Mouse (Mus musculus): Measurements from ENCODE around the gene Hoxd10. TPM values are rescaled to one million over a fixed set of nuclear protein-coding genes. Genes with fewer than 3 reads are reported as not detected.
A peak's percentile ranks its signal among the peaks of the same experiment; 100 is the strongest.

Gene Hoxd10
- polyA plus RNA-seq, 1 experiment from 2014 or later, result not detected

GRCm38 (mm10) chr2:74738623-74739475 lies 47.1 kb downstream of the Hoxd10 start:
- H3K27ac ChIP-seq, result no peak overlapping the region
- no peak for ATAC-seq (replicated peaks; ENCODE audit: insufficient number of reproducible peaks, insufficient read depth, low FRiP score, low read depth)

DNA sequence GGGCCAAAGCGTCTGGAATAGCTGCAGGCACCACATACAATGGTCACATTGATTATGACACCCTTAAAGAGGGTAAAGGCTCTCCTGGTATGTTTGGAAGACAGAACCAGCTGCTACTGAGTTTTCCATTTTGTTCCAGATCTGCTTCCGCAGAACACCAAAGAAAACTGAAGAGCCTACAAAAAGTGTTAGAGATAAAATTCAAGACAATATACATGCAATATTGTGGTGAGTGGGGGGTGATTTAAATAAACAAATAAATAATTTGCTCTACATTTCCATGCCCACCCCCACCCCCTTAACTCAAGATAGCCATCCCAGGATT lies 47.7 kb downstream of the Hoxd10 start:
- H3K9me3 ChIP-seq (replicated peaks), result no peaks in the 10 kb centered on the region
- H3K27ac ChIP-seq, result no peak overlapping the region
- 16% methylated on average over 2 of the region's 2 CpGs for WGBS
- ATAC-seq (replicated peaks; ENCODE audit: insufficient number of reproducible peaks, insufficient read depth, low FRiP score, low read depth), result no peak
- H3K27me3 ChIP-seq, result peaks cover 98% of the 10 kb centered on the region
- H3K4me3 ChIP-seq, result no peak overlapping the region
- H3K36me3 ChIP-seq, result no peaks in the 10 kb centered on the region
- H3K9ac ChIP-seq, result no peak overlapping the region
- H3K4me1 ChIP-seq (replicated peaks), result peaks cover 14% of the 10 kb centered on the region
- H3K4me2 ChIP-seq, result no peak overlapping the region

More at GRCm38 (mm10) chr2:74738623-74739475, 47.1 kb downstream of the Hoxd10 start:
- Histone ChIP-seq H3K9ac (no peak overlapping the region), H3K4me3 (no peak overlapping the region), H3K27me3 (peaks cover 98% of the 10 kb centered on the region), H3K36me3 (no peaks in the 10 kb centered on the region), H3K4me2 (no peak overlapping the region), H3K9me3 (replicated peaks) (no peaks in the 10 kb centered on the region), H3K4me1 (replicated peaks) (peaks cover 14% of the 10 kb centered on the region)
- WGBS, result 2% methylated on average over 20 of the region's 20 CpGs

- Histone ChIP-seq H3K36me3 (no peaks in the 10 kb centered on the region), H3K4me3 (no peak overlapping the region), H3K9ac (no peak overlapping the region), H3K27ac (no peak overlapping the region), H3K4me2 (peak overlapping the region; percentile 39; the same call in 1 of the 2 replicates), H3K27me3 (peaks cover 98% of the 10 kb centered on the region), H3K9me3 (replicated peaks) (no peaks in the 10 kb centered on the region), H3K4me1 (replicated peaks) (peaks cover 14% of the 10 kb centered on the region)
- no peak for ATAC-seq (replicated peaks; ENCODE audit: insufficient number of reproducible peaks, insufficient read depth, low FRiP score, low read depth)
- WGBS, result 5% methylated on average over 14 of the region's 14 CpGs
Observed at GRCm38 (mm10) chr2:74739869-74740268, 48.1 kb downstream of the Hoxd10 start.

GRCm38 (mm10) chr2:74740311-74741091 lies 48.8 kb downstream of the Hoxd10 start:
- Histone ChIP-seq H3K4me1 (replicated peaks) (peaks cover 12% of the 10 kb centered on the region), H3K27me3 (peaks cover 98% of the 10 kb centered on the region), H3K4me3 (peak overlapping the region; percentile 17), H3K27ac (no peak overlapping the region), H3K9me3 (replicated peaks) (no peaks in the 10 kb centered on the region), H3K36me3 (no peaks in the 10 kb centered on the region), H3K4me2 (peak overlapping the region; percentile 39; the same call in 1 of the 2 replicates), H3K9ac (no peak overlapping the region)
- ATAC-seq (replicated peaks; ENCODE audit: insufficient number of reproducible peaks, insufficient read depth, low FRiP score, low read depth), result no peak
- 2% methylated on average over 43 of the region's 43 CpGs for WGBS

DNA sequence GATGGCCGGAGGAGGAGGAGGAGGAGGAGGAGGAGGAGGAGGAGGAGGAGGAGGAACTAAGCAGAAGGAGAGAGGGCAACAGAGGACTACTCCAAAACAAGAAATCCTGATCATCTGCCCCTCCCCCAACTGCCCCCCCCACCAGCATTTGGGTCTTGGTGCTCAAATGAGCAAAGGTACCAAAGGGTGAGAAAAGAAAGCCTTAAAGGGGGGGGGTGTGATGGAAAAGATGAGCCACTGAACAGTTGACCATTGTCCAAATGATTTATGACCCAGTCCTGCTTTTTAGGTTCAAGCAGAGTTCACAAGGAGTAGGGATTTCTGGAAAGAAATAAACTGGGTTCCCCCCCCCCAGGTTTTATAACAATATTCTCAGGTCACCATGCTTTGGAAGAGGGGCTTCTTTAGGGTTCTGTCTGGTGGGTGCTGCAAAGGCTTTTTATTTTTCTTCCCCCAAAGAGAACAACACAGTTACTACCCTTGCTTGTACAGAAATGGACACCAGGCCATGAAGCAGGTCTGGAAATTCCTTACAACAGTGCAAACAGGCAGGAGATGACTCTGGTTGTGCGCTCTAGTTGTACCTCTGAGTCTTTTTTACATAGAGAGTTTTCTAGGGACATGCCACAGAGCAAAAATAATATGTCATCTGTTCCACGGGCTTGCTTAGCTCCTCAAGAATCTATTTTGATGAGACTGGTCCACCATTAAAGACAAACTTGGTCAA lies 49.7 kb downstream of the Hoxd10 start:
- Histone ChIP-seq H3K27ac (no peak overlapping the region), H3K27me3 (peaks cover 98% of the 10 kb centered on the region), H3K4me1 (replicated peaks) (peaks cover 6% of the 10 kb centered on the region), H3K9ac (no peak overlapping the region), H3K4me3 (no peak overlapping the region), H3K4me2 (no peak overlapping the region), H3K9me3 (replicated peaks) (no peaks in the 10 kb centered on the region), H3K36me3 (no peaks in the 10 kb centered on the region)
- ATAC-seq (replicated peaks; ENCODE audit: insufficient number of reproducible peaks, insufficient read depth, low FRiP score, low read depth), result no peak
- WGBS, result 49% methylated on average over 2 of the region's 3 CpGs

- H3K9ac ChIP-seq, result no peak overlapping the region
- peaks cover 98% of the 10 kb centered on the region for H3K27me3 ChIP-seq
- no peak for ATAC-seq (replicated peaks; ENCODE audit: insufficient number of reproducible peaks, insufficient read depth, low FRiP score, low read depth)
Observed at GRCm38 (mm10) chr2:74741979-74742277, 50.2 kb downstream of the Hoxd10 start.

More at GRCm38 (mm10) chr2:74741979-74742277, 50.2 kb downstream of the Hoxd10 start:
- Histone ChIP-seq H3K27ac (no peak overlapping the region), H3K36me3 (no peaks in the 10 kb centered on the region), H3K4me2 (no peak overlapping the region), H3K4me1 (replicated peaks) (peaks cover 11% of the 10 kb centered on the region), H3K9me3 (replicated peaks) (no peaks in the 10 kb centered on the region), H3K4me3 (no peak overlapping the region)

MicroRNA genes within 50 kb of the gene (microRNA counts, 519-probe panel; counts per million panel counts)
- 2,089 counts per million, percentile 27 among the panel's probes with 10 or more counts for microRNA mmu-miR-10b

Small RNA genes within 50 kb of the gene (microRNA-seq; reads per million reads assigned to microRNA genes)
- not detected for gene Gm44463
- gene Mir10b, result 2,660 reads per million, percentile 86 among the genes with 10 or more reads in this experiment

Other genes with a start within 250 kb of the Hoxd10 start
- 15.3 and 15.9 TPM in 2 replicates for gene Lnpk, start 112.5 kb upstream of the Hoxd10 start, polyA plus RNA-seq (2015; fragmentation: Nextera tagmentation; extraction: Ambion mirVana)
- gene Evx2, start 32.4 kb upstream of the Hoxd10 start, polyA plus RNA-seq (2015; fragmentation: Nextera tagmentation; extraction: Ambion mirVana), result not detected in 2 replicates
- gene Hoxd13, start 23.6 kb upstream of the Hoxd10 start, polyA plus RNA-seq (2015; fragmentation: Nextera tagmentation; extraction: Ambion mirVana), result 0.14 TPM in 1 of 2 replicates, not detected in the other
- 0.10 TPM in 1 of 2 replicates, not detected in the other for gene Hoxd12, start 16.9 kb upstream of the Hoxd10 start, polyA plus RNA-seq (2015; fragmentation: Nextera tagmentation; extraction: Ambion mirVana)
- gene Hoxd11, start 12.4 kb upstream of the Hoxd10 start, polyA plus RNA-seq (2015; fragmentation: Nextera tagmentation; extraction: Ambion mirVana), result not detected in 2 replicates
- 0.14 and 0.15 TPM in 2 replicates for gene Hoxd9, start 5.8 kb downstream of the Hoxd10 start, polyA plus RNA-seq (2015; fragmentation: Nextera tagmentation; extraction: Ambion mirVana)
- 0.24 and 0.56 TPM in 2 replicates for gene Hoxd8, start 12.7 kb downstream of the Hoxd10 start, polyA plus RNA-seq (2015; fragmentation: Nextera tagmentation; extraction: Ambion mirVana)
- gene Hoxd3, start 20.0 kb downstream of the Hoxd10 start, polyA plus RNA-seq (2015; fragmentation: Nextera tagmentation; extraction: Ambion mirVana), result 0.29 and 1.0 TPM in 2 replicates
- gene Hoxd4, start 20.0 kb downstream of the Hoxd10 start, polyA plus RNA-seq (2015; fragmentation: Nextera tagmentation; extraction: Ambion mirVana), result 0.09 and 0.15 TPM in 2 replicates
- not detected in 2 replicates for gene Gm28230, start 34.8 kb downstream of the Hoxd10 start, polyA plus RNA-seq (2015; fragmentation: Nextera tagmentation; extraction: Ambion mirVana)
- gene Hoxd1, start 71.1 kb downstream of the Hoxd10 start, polyA plus RNA-seq (2015; fragmentation: Nextera tagmentation; extraction: Ambion mirVana), result not detected in 2 replicates
- gene Mtx2, start 133.9 kb downstream of the Hoxd10 start, polyA plus RNA-seq (2015; fragmentation: Nextera tagmentation; extraction: Ambion mirVana), result 133 and 158 TPM in 2 replicates

All from heart, embryonic 15.5 days (tissue).